Mouse (Mus musculus) brain, embryonic 14.5 days (tissue): Measurements from ENCODE around the gene Dusp6.

Source experiments
- CTCF ChIP-seq: fragments of 200-500 bp; IDR thresholded peaks from 2 replicates; pipeline ENCODE4 v1.5.1; 2012; ENCODE audit warnings: inconsistent platforms, mild to moderate bottlenecking, moderate library complexity, borderline replicate concordance; ENCODE audit not compliant: insufficient read depth, insufficient read length; ENCODE audit errors: extremely low read depth
- POLR2A ChIP-seq: fragments of 200-500 bp; IDR thresholded peaks from 2 replicates; pipeline ENCODE4 v1.6.1; 2012; ENCODE audit warnings: mild to moderate bottlenecking, inconsistent platforms, borderline replicate concordance; ENCODE audit not compliant: poor library complexity, insufficient read depth, insufficient read length, severe bottlenecking; ENCODE audit errors: extremely low read depth

- TF ChIP-seq POLR2A: no peak
- no peak for TF ChIP-seq CTCF
Observed at GRCm38 (mm10) chr10:99241284-99241828, 21.7 kb upstream of the Dusp6 start.
